Mouse (Mus musculus) heart, embryonic 16.5 days (tissue): ENCODE measurements around the gene Eif4ebp2. TPM values are rescaled to one million over a fixed set of nuclear protein-coding genes. Genes with fewer than 3 reads are reported as not detected.
"Not testable (repeated sequence)": the region's sequence is repeated elsewhere in the genome, so short reads cannot be mapped to it uniquely, and the experiment has no call there.

ENCODE experiments used
- ATAC-seq: fragments of 200-750 bp; cut with Nextera tagmentation; replicated peaks from 2 replicates; pipeline ENCODE4 v1.8.0; 2017; ENCODE audit warnings: moderate number of reproducible peaks; ENCODE audit not compliant: insufficient read depth, low FRiP score; ENCODE audit errors: extremely low read depth
- H3K27ac ChIP-seq: fragments of 300-500 bp; sonication (generic); 2 replicates; pipeline ENCODE4 v1.5.1; 2014; ENCODE audit warnings: mild to moderate bottlenecking, low read length, control low read depth, moderate library complexity
- H3K27me3 ChIP-seq: fragments of 300-500 bp; sonication (generic); 2 replicates; pipeline ENCODE4 v1.6.1; 2014; ENCODE audit warnings: low read length, mixed read lengths; ENCODE audit not compliant: control insufficient read depth, insufficient read depth
- H3K36me3 ChIP-seq: fragments of 300-500 bp; sonication (generic); 2 replicates; pipeline ENCODE4 v1.6.1; 2014; ENCODE audit not compliant: control insufficient read depth, insufficient read depth
- H3K4me1 ChIP-seq: fragments of 300-500 bp; sonication (generic); 2 replicates; pipeline ENCODE4 v1.6.1; 2014; ENCODE audit warnings: low read length, mixed read lengths; ENCODE audit not compliant: control insufficient read depth, insufficient read depth
- H3K4me2 ChIP-seq: fragments of 300-500 bp; sonication (generic); 2 replicates; pipeline ENCODE4 v1.6.1; 2014; ENCODE audit warnings: low read depth, mild to moderate bottlenecking, control low read depth, low read length
- H3K4me3 ChIP-seq: fragments of 300-500 bp; sonication (generic); 2 replicates; pipeline ENCODE4 v1.5.1; 2014; ENCODE audit warnings: mild to moderate bottlenecking, control low read depth, low read length
- H3K9ac ChIP-seq: fragments of 300-500 bp; sonication (generic); 2 replicates; pipeline ENCODE4 v1.6.1; 2014; ENCODE audit warnings: low read length, control low read depth
- H3K9me3 ChIP-seq: fragments of 300-500 bp; sonication (generic); replicated peaks from 2 replicates; pipeline ENCODE4 v1.6.1; 2016; ENCODE audit warnings: low read length; ENCODE audit not compliant: control insufficient read depth
- WGBS: fragments of 180-500 bp; shearing (Covaris S2); extraction: QIAGEN DNeasy Blood & Tissue Kit; methylation state at CpG from one replicate; pipeline ENCODE4 v1.1.7; 2014; 5-methylcytosine and 5-hydroxymethylcytosine counted together
- polyA plus RNA-seq: library from polyadenylated mRNA; unstranded; fragments of >200 nt; fragmentation: Nextera tagmentation; extraction: Ambion mirVana; gene quantifications from 2 replicates; pipeline ENCODE4 v1.2.1, GENCODE M21; 2015

The Eif4ebp2 gene
- polyA plus RNA-seq, 1 experiment from 2014 or later, result 43.1 TPM

GRCm38 (mm10) chr10:61474344-61474743 lies 21.9 kb upstream of the Eif4ebp2 start:
- H3K4me3 ChIP-seq, result no peak overlapping the region
- 65% methylated on average over 1 of the region's 1 CpGs for WGBS
- no peaks in the 10 kb centered on the region for H3K36me3 ChIP-seq
- ATAC-seq, result no peak
- peaks cover 22% of the 10 kb centered on the region for H3K4me1 ChIP-seq
- H3K27me3 ChIP-seq, result no peaks in the 10 kb centered on the region
- no peak overlapping the region for H3K9ac ChIP-seq
- peak overlapping the region; percentile 85 for H3K27ac ChIP-seq
- H3K9me3 ChIP-seq, result no peaks in the 10 kb centered on the region
- H3K4me2 ChIP-seq, result no peak overlapping the region

GRCm38 (mm10) chr10:61473640-61474039 lies 21.2 kb upstream of the Eif4ebp2 start:
- Histone ChIP-seq H3K9me3 (no peaks in the 10 kb centered on the region), H3K36me3 (no peaks in the 10 kb centered on the region), H3K27me3 (no peaks in the 10 kb centered on the region), H3K4me3 (no peak overlapping the region), H3K27ac (peak overlapping the region; percentile 85), H3K4me1 (peaks cover 22% of the 10 kb centered on the region), H3K9ac (peak overlapping the region; percentile 28; the same call in 1 of the 2 replicates), H3K4me2 (0 out of 2 replicates have a peak overlapping the region, but pooled peaks have one; percentile 4)
- ATAC-seq, result peak; percentile 50
- WGBS, result 38% methylated on average over 3 of the region's 3 CpGs

GRCm38 (mm10) chr10:61468900-61469299 lies 16.4 kb upstream of the Eif4ebp2 start:
- no peak overlapping the region for H3K9ac ChIP-seq
- H3K9me3 ChIP-seq, result no peaks in the 10 kb centered on the region
- no peak for ATAC-seq
- H3K27me3 ChIP-seq, result no peaks in the 10 kb centered on the region
- no peak overlapping the region for H3K27ac ChIP-seq
- H3K4me3 ChIP-seq, result no peak overlapping the region
- WGBS, result 56% methylated on average over 7 of the region's 7 CpGs
- H3K36me3 ChIP-seq, result no peaks in the 10 kb centered on the region
- H3K4me1 ChIP-seq, result peaks cover 4% of the 10 kb centered on the region
- H3K4me2 ChIP-seq, result no peak overlapping the region

GRCm38 (mm10) chr10:61466873-61467272 lies 14.4 kb upstream of the Eif4ebp2 start:
- Histone ChIP-seq H3K4me3 (no peak overlapping the region), H3K9me3 (no peaks in the 10 kb centered on the region), H3K27ac (no peak overlapping the region), H3K4me2 (no peak overlapping the region), H3K9ac (no peak overlapping the region), H3K4me1 (no peaks in the 10 kb centered on the region), H3K27me3 (no peaks in the 10 kb centered on the region), H3K36me3 (no peaks in the 10 kb centered on the region)
- no peak for ATAC-seq
- 24% methylated on average over 5 of the region's 5 CpGs for WGBS

- Histone ChIP-seq H3K4me2 (no peak overlapping the region), H3K9ac (no peak overlapping the region), H3K4me3 (no peak overlapping the region), H3K9me3 (no peaks in the 10 kb centered on the region), H3K36me3 (no peaks in the 10 kb centered on the region), H3K4me1 (no peaks in the 10 kb centered on the region), H3K27ac (no peak overlapping the region), H3K27me3 (no peaks in the 10 kb centered on the region)
- ATAC-seq, result no peak
- WGBS, result 64% methylated on average over 8 of the region's 8 CpGs
These were observed 13.8 kb upstream of the Eif4ebp2 start for GRCm38 (mm10) chr10:61466242-61466641.

GRCm38 (mm10) chr10:61465009-61465408 lies 12.5 kb upstream of the Eif4ebp2 start:
- H3K9ac ChIP-seq, result no peak overlapping the region
- WGBS, result 66% methylated on average over 4 of the region's 4 CpGs
- no peaks in the 10 kb centered on the region for H3K9me3 ChIP-seq
- no peaks in the 10 kb centered on the region for H3K36me3 ChIP-seq
- no peak for ATAC-seq
- H3K27ac ChIP-seq, result no peak overlapping the region
- no peaks in the 10 kb centered on the region for H3K27me3 ChIP-seq
- no peaks in the 10 kb centered on the region for H3K4me1 ChIP-seq
- H3K4me3 ChIP-seq, result no peak overlapping the region
- H3K4me2 ChIP-seq, result no peak overlapping the region

- 63% methylated on average over 3 of the region's 3 CpGs for WGBS
- H3K4me2 ChIP-seq, result no peak overlapping the region
- H3K9ac ChIP-seq, result no peak overlapping the region
- H3K9me3 ChIP-seq, result no peaks in the 10 kb centered on the region
- H3K4me1 ChIP-seq, result no peaks in the 10 kb centered on the region
- no peaks in the 10 kb centered on the region for H3K36me3 ChIP-seq
- H3K27ac ChIP-seq, result no peak overlapping the region
- no peak for ATAC-seq
- no peaks in the 10 kb centered on the region for H3K27me3 ChIP-seq
- H3K4me3 ChIP-seq, result no peak overlapping the region
These were observed 4.7 kb upstream of the Eif4ebp2 start for GRCm38 (mm10) chr10:61457182-61457581.

GRCm38 (mm10) chr10:61453171-61453570 lies 710 bp upstream of the Eif4ebp2 start:
- not testable (repeated sequence) for H3K9me3 ChIP-seq, ATAC-seq, H3K9ac ChIP-seq, H3K27me3 ChIP-seq, H3K36me3 ChIP-seq, H3K27ac ChIP-seq, H3K4me3 ChIP-seq, H3K4me2 ChIP-seq
- peaks cover 20% of the 10 kb centered on the region for H3K4me1 ChIP-seq
- 63% methylated on average over 3 of the region's 3 CpGs for WGBS

GRCm38 (mm10) chr10:61451931-61452617 lies 387 bp downstream of the Eif4ebp2 start:
- Histone ChIP-seq H3K27ac (peak overlapping the region; percentile 82), H3K4me2 (peak overlapping the region; percentile 93), H3K4me3 (peak overlapping the region; percentile 98), H3K27me3 (no peaks in the 10 kb centered on the region), H3K9me3 (no peaks in the 10 kb centered on the region), H3K9ac (peak overlapping the region; percentile 95), H3K36me3 (peaks cover 9% of the 10 kb centered on the region), H3K4me1 (peaks cover 31% of the 10 kb centered on the region)
- ATAC-seq, result peak; percentile 43
- WGBS, result under 1% methylated on average over 52 of the region's 62 CpGs
